Mouse (Mus musculus): ENCODE results near the gene Ehd4. TPM values are rescaled to one million over a fixed set of nuclear protein-coding genes. Genes with fewer than 3 reads are reported as not detected.

The Ehd4 gene
- 19.0 and 44.4 TPM in 2 replicates for polyA plus RNA-seq (2012; ENCODE audit: low replicate concordance)

DNA sequence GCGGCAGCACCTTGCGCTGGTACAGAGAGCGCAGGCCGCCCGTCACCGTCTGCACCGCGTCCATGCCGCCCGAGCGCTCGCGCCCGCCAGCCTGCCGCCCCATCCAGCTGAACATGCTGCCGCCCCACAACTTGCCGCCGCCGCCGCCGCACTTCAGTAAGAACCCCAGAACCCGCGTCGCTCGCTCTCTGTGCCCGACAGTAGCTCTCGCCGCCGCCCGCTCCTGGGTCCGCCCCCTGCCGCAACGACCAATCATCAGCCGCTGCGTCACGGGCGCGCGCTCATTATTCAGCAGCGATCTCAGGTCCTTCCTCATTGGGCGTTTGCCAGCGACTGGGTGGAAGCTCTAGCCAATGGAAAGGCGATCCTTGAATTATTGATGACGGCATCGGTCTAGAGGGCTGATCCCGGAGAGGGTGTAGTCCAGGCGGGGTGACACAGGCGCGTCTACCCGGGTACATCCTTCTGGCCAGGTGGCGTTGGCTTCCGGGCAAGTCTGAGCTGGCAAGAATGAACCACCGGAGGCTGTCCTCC lies at the start of gene Ehd4:
Ehd4 (minus strand) TSS at position 246 of the 534 bp plus-strand sequence.

Other genes with a start within 250 kb of the Ehd4 start
- 2.0 and 4.4 TPM in 2 replicates for gene Mapkbp1, start 181.9 kb downstream of the Ehd4 start, polyA plus RNA-seq (2012; ENCODE audit: low replicate concordance)
- 7.1 and 7.6 TPM in 2 replicates for gene Jmjd7, start 127.1 kb downstream of the Ehd4 start, polyA plus RNA-seq (2012; ENCODE audit: low replicate concordance)
- gene Gm28042, start 127.1 kb downstream of the Ehd4 start, polyA plus RNA-seq (2012; ENCODE audit: low replicate concordance) = 1.5 and 1.8 TPM in 2 replicates
- gene Pla2g4b, start 121.2 kb downstream of the Ehd4 start, polyA plus RNA-seq (2012; ENCODE audit: low replicate concordance) = 6.9 and 15.0 TPM in 2 replicates
- gene Pla2g4e, start 90.7 kb upstream of the Ehd4 start, polyA plus RNA-seq (2012; ENCODE audit: low replicate concordance) = 0.05 TPM in 1 of 2 replicates, not detected in the other
- not detected in 2 replicates for gene Pla2g4d, start 134.6 kb upstream of the Ehd4 start, polyA plus RNA-seq (2012; ENCODE audit: low replicate concordance)
- 0.13 TPM in 1 of 2 replicates, not detected in the other for gene Pla2g4f, start 159.6 kb upstream of the Ehd4 start, polyA plus RNA-seq (2012; ENCODE audit: low replicate concordance)
- gene Vps39, start 198.5 kb upstream of the Ehd4 start, polyA plus RNA-seq (2012; ENCODE audit: low replicate concordance) = 7.8 and 8.6 TPM in 2 replicates
- 0.83 and 2.6 TPM in 2 replicates for gene Ganc, start 249.3 kb upstream of the Ehd4 start, polyA plus RNA-seq (2012; ENCODE audit: low replicate concordance)
- gene Tmem87a, start 249.5 kb upstream of the Ehd4 start, polyA plus RNA-seq (2012; ENCODE audit: low replicate concordance) = 0.92 and 1.5 TPM in 2 replicates